Mouse (Mus musculus) spleen, postnatal 10 days (tissue): ENCODE data around the gene Pet117.
"Not testable (repeated sequence)": the region's sequence is repeated elsewhere in the genome, so short reads cannot be mapped to it uniquely, and the experiment has no call there.

Experiments used
- DNase-seq, 2 experiments: peaks; one replicate each; pipeline ENCODE4 v3.0.0; 2021 to 2022; ENCODE audit warnings: low spot score in 2 of 2

The Pet117 gene

DNA sequence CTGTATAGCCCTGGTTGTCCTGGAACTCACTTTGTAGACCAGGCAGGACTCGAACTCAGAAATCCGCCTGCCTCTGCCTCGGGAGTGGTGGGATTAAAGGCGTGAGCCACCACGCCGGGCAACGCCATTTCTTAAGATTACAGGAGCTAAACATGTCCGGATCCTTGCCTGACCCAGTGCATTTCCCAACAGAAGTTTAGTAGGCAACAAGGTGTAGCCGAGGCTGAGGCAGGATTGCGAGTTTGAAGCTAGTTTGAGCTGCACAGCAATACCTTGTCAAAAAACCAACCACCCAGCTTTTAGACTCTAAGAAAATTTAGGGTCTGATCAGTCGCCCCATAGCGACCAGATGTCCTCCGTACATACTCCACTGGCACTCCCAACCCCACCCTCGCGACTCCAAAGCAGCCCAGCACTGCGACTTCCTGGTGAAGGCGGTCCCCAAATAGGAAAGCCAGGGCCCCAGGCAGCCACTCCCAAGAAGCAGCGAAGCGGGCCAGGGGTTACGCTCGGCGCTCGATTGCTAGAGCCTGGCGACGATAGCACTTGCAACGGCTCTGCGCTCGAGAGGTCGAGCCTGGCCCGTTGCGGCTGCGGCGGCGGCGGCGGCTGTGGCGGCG lies at the start of gene Pet117, which contains the start of gene Kat14:
Pet117 (plus strand) TSS at position 597 of the 620 bp plus-strand sequence.
Kat14 (plus strand) TSS at position 584 of the 620 bp plus-strand sequence.
- peak; percentile 95 to 97 for DNase-seq

DNA sequence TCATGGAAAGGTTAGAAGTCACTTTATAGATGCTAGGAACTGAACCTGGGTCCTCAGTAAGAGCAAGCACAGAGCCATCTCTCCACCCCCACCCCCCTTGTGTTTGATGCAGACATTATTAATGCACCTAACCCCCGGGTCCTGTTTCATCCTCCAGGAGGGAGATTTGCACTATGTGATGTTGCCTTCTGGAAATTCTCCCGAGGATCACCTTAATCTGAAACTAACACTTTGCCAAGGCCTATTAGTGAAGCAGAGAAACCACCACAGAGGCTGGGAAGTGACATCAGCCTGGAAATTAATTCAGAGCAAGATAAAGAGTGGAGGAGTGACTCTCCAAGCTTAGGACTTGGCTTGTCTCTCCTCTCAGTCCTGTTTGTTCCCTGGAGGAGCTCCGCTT lies 44.6 kb upstream of the Pet117 start:
- DNase-seq: no peak

DNA sequence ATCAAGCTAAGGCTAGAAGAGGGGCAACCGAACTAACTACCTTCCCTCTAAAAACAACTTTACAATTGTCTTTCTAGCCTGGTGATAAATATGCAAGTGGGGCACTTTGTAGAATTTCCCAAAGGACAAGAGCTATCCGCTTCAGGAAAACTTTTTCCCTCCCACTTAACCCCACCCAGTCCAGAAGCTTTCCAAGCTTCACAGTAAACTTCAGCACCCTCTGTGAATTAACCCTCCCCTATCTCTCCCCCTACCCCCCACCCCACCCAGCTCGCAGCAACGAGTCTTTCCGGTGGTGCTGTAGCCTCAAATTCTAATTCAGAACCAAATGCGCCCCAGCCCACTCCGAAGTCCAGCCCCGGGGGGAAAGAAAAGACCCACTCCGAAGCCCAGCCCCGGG lies 39.3 kb upstream of the Pet117 start:
- no peak for DNase-seq

DNA sequence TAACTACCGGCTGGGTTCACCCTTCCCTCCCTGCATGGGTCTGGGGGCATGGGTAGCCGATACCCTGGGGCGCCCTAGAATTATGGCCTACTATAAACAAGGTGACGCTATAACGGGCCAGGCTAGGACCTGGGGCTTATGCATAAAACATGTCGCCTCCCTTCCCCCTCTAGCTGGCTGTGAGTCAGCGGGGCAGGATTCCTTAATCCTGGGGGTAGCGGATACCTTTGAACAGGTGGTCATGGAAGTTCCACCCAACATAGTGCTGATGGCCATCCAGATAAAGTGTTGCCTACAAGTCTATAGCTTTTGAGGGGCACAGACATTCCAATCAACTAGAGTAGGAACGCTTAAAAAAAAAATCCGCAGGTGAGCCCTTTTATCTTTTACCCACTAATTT lies 38.9 kb upstream of the Pet117 start:
- DNase-seq: no peak

DNA sequence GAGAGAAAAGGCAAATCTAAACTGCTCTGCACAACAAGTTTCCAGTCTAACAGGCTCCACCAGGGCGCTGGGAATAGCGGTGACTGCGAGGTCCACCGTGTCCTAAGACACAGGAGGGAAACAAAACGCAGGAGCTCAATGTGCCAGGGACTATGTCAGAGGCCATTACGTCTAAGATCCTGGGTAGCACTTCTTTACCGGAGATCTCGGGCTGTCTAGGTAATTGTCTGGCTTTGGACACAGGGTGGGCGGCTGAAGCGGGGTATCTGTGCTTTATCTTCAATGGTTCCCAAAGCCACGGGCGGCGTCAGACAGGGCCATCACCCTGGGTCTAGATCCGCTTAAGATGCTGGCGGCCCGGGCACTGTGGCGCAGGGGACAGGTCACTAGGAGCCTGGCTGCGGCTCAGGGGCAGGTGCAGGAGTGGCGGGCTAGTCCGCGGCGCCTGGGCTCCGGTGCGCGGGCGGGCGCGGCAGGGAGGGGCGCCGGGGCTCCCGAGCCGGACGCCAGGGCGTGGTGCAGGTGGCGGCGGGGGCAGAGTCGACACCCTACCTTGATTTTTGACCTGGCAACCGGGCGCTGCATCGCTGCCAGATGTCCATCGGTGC lies 38.3 kb upstream of the Pet117 start:
- DNase-seq: peak in 1 of 2 experiments; percentile 19

DNA sequence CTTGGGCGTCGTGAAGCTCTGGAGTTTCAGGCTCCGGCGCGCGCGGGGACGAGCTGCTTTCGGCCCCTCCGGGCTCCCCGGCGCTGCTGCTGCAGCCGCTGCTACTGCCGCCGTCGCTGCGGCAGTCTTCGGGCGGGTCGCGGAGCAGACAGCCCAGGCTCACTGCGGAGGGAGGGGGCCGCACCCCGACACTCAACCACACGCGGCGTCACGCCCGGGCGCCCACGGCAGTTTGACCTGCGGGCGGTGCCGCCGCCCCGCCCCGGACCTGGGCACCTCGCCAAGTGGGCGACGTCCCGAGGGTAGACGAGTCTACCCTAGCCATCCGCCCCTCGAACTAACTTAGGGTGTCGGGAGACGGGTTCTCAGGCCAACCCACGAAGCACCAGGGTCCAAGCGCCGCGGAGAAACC lies 37.8 kb upstream of the Pet117 start:
- peak; percentile 13 to 26 for DNase-seq

DNA sequence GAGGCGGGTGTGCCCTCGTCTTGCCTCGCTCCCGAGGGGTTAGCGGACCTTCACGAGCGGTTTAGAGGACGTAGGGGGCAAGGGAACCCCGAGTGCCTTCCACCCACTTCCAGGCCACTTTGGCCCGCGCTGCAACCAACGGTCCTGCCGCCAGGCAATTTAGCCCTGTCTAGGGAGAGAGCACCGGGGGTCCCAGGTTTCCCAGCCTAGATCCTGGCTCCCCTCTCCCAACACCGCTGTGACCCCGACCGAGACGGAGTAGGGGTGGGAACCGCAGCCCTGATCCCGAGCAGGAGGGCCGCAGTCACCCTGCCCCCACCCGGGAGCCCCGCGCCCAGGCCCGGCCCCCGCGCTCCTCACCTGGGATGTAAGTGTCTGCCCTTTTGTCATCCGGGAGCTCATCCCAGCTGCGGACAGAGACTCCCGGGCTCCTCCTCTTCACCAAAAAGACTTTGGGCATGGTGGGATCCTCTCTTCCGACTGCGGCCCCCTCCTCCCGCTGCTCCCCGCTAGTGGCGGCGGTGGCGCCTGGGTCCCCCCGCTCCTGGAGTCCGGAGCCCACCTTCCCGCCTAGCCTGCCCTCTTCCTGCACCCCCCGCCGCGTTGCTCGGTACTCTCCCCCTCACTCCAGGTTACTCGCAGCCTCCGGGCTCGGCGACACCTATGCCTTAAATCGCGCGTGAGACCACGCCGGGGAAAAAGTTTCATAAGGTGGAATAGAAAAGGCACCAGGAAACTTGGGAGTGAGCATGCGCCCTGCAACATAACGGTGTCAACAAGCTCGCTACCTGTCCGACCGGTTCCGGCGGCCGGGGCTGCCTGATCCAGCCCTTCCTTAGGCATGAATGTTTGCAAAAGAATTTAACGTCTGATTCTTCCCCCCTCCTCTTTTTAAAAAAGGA lies 37.1 kb upstream of the Pet117 start, which contains the start of gene Ovol2:
Ovol2 (minus strand) TSS at position 746 of the 902 bp plus-strand sequence.
- DNase-seq: peak in 1 of 2 experiments; percentile 18

DNA sequence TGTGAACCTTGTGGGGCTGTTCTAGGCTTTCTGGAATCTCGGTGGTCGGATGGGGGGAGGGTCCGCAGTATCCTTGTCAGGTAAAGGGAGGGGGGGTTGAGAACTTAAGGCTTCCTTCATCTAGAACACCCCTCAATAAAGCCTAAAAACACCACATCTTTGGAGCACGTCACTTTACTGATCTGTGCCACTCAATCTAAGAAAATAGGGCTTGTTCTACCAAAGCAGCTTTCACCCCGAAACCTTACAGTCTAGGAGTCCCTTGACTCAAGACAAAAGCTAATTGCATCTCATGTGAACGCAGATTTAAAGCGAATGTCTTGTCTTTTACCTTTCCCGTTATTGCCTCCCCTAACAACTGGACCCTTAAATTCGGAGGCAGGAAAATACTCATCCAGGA lies 36.3 kb upstream of the Pet117 start:
- DNase-seq: no peak

DNA sequence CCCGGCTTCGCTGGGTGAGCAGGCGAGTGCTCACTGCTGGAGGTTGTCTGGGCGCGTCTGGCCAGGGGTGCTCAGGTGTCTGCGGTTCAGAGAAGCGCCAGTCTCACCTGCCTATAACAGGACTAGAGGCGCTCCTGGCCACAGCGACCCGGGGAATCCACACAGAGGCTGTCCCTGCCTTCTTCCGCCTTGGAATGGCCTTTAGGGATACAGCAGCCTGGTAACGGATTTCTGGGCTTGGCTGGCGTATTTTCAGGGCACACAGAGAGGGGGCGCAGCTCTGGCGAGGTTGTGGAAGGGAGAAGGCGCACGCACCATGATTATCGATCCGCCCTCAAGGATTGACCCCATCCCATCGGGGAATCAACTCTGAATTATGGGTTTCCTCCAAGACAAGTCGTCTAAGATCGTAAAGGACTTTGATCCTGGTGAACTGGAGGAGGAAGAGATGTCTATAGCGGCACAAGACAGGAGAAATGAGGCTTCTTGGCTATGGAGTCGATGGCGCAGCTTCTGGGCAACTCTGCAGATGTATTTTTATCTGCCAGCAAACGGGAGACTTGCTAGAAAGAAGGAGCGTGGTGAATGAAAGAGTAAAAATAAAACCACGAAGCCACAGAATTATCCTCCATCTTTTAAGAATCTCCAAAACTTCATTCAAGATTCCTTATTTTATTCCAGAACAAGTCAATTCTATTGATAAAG lies 35.5 kb upstream of the Pet117 start:
- DNase-seq: no peak

DNA sequence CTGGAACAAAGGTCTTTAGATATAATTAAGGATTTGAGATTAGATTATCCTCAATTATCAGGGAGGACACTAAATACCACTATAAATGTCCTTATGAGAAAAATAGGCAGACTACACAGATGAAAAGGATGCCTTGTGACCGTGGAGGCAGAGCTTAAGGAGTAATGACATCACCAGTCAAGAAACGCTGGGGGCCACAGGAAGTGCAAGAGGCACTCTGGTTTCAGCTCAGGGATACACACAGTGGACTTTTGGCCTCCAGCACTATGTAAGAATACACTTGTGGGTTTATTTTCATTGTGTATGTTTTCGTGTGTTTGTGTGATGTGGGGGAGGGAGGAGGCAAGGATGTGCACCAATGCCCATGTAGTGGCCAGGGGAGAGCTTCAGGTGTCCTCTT lies 31.6 kb upstream of the Pet117 start:
- no peak for DNase-seq

DNA sequence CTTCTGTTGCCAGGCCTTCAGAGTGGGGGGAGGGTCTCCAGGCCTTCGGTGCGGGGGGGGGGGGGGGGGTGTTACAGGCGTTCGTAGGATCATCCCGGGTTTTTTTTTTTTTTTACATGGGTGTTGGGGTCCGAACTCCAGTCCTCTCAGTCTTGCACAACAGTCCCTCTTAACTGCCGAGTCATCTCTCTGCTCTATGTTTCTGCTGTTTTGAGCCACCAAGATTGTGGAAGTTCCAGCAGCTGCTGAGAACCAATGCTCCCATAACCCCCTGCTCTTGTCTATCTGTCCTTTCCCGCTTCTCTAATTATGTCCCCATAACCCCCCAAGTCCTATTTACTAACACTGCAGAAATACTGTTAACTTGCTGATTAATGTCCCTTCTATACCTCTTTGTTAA lies 31.1 kb upstream of the Pet117 start:
- DNase-seq: no peak

DNA sequence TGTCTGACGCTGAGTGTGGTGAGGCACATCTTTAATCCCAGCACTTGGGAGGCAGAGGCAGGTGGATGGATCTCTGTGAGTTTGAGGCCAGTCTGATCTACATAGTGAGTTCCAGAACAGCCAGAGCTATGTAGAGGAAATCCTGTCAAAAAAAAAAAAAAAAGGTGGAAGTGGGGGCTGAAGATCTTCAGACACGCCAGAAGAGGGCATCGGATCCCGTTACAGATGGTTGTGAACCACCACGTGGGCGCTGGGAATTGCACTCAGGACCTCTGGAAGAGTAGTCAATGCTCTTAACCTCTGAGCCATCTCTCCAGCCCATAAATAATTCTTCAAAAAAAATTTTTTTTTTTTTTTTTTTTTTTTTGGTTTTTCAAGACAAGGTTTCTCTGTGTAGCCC lies 30.6 kb upstream of the Pet117 start:
- not testable (repeated sequence) for DNase-seq

DNA sequence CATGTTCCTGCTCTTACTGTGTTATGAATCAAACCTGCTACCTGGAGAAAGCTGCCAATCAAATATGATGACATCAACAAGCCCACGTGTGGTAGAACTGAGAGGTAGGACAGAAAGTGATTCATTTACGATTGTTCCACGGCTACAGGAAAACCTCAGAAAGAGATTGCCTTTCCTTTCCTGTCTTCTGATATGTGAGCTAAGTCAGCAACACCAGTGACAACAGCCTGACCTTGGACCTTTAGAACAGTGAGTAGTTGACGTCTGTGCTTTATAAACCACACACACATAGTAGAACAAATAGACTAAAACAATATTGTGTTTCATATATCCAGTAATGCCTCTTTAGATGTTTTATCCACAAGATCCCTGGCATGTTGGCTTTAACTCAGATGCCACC lies 25.6 kb upstream of the Pet117 start:
- no peak for DNase-seq

DNA sequence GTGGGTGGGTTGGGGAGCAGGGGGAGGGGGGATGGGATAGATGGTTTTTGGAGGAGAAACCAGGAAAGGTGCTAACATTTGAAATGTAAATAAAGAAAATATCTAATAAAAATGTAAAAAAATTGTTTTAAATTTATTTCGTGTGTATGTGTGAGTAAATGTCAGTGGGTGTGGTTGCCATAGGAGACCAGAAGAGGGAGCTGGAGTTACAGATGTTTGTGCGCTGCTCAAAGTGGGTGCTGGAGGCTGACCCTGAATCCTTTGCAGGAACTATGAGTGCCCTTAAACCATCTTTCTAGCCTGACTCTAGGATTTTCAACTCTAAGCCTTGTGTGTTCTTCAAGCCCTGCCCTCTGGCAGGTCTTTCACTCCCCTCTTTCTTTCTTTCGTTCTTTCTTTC lies 20.3 kb upstream of the Pet117 start:
- DNase-seq: no peak

DNA sequence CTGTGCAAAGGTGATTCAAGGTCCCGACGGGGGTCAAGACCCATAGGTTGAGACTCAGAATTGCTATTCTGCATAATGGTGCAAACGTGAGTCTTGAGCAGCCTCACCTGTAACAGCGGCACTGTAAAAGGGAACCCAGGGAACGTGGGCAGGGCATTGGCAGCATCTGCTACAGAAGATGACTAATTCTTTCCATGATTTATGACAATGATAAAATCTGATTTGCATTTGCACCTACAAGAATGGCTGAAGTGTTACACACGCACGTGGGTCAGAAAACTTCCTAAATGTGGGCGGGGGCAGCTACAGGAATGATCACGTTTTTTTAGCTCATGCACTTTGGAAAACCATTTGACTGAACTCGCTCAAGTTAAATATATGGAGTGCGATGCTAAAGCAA lies 16.0 kb upstream of the Pet117 start:
- no peak for DNase-seq

DNA sequence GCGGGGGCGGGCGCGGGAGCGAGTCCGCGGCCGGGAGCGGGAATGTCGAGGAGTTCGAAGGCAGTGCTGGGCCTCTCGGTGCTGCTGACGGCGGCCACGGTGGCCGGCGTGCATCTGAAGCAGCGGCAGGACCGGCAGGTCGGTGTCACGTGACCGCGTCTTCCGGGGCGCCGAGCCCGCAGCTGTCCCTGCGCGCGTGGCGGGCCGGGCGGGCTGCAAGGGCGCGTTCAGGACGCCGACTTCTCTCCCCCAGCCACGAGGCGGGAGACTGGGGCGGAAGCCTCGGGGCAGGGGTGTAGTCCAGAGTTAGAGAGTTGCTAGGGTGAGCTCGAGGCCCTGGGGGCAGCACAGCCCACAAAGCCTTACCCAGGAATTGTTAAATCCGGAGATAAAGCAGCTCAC lies 225 bp downstream of the Pet117 start:
- no peak for DNase-seq

DNA sequence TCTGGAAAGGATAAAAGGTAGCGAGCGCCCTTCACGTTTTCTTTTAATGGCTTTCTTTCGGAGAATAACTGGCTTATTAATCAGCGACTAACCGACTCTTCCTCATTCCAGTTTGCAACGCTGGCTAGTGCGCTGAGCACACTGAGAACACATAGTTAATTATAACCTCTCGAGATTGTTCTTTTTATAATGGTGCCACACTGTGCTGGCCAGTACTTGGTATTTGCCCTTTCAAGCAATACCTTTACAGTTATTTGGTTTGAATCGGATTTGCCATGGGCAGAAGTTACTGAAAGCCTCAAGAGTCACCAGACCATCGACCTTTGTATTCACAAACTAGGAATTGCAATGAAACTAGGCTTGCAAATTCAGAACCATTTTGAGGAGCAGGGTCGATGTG lies 715 bp downstream of the Pet117 start:
- DNase-seq: no peak

DNA sequence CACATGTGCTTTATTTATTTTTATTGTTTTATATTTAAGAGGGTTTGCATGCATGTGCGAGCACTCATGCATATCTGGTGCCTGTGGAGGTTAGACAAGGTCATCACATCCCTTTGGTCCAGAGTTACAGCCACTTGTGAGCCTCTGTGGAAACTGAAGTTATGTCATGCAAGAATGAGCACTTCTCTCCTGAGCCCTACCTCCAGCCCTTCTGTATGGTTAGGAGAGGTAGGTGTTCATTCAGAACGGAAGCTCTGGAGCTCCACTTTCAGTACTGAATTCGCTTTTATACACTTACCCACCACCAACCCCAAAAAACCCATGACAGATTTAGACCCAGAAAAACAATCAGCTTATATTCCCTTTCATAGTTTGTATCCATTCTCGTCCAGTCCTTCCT lies 2.8 kb downstream of the Pet117 start:
- DNase-seq: no peak

DNA sequence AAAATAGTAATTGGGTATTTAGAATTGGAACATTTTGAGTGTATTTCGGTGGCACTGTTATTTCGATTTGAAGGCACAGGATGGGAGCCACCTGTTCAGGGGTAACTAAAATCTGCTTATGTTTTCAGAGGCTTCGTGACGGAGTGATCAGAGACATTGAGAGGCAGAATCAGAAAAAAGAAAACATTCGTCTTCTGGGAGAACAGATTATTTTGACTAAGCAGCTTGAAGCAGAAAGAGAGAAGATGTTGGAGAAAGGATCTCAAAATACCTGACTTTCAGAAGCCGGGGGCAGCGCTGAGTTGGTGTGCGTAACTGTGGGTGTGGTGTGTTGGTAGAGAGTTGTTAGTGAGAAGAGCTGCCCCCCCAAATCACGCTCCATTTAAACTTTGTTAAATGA lies 4.3 kb downstream of the Pet117 start:
- no peak for DNase-seq

DNA sequence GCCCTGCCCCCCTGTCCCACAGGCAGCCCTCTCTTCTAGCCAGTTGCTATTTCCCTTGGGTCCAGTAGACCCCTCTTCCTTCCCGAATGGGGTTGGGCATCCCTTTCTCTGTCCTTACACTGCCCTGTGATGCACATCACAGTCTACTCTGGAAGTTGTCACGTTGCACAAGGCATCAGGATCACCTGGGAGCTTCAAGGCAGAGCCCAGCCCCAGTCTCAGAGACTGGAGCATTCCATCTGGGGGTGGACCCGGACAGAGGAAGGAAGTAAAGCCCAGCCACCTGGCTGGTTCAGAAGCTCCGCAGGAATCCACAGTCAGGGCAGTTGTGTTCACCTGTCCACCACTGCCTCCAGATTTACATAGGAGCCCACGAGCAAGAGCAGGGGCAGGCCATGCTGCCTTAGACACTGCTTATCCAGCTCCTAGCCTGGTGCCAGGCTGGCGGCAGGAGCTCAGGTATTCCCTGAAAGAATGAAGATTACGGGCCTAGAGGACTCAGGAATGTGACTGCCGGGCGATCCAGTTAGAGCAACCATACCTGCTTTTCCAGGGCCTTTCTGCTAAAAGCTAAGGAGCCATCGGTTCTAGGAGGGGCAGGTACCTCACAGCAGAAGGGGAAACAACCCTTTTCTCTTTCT lies 6.4 kb downstream of the Pet117 start:
- DNase-seq: no peak

DNA sequence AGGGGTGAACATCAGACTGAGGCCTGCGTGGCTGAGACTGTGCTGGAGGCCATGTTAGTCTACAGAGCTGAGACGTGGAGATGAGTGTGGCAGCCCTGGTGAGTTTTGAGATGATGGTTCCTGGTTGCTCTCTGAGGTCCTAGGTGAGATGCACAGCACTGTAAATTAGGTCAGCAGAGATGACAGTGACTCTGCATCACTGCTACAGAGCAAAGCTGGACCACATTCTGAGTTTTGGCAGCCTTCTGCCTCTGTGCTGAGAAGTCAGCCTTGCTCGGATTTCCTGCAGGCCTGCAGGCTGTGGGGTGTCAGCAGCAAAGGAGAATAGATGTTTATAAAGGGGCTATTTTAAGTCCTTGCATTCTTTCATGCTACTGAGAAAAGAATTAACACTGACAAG lies 12.5 kb downstream of the Pet117 start:
- DNase-seq: no peak

DNA sequence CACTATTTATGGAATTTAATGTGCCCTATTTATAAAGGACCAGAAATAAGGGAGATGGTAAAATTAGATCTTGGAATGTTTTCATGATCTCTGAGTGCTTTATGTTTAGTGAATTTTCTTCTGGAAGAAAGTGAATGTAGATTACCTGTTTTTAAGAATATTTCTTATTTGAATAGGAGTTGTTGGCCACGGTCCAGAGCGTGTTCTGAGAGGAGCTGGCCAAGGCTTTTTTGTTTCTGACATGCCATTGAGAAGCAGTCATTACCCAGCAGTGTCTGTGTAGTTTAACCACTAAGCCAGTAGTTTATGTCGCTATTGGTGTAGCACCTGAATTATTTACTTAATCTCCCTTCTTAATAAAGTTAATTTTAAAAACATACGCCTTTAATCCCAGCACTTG lies 12.9 kb downstream of the Pet117 start:
- DNase-seq: no peak
